Mouse (Mus musculus) ES-Bruce4 (cell line): ENCODE measurements around the gene Ptprd.

Experiments
- CTCF ChIP-seq: IDR thresholded peaks from one replicate; pipeline ENCODE4 v1.8.1; 2011; ENCODE audit warnings: low read depth, low read length
- EP300 ChIP-seq: IDR thresholded peaks from 2 replicates; pipeline ENCODE4 v1.6.1; 2011; ENCODE audit warnings: low read depth, low read length; ENCODE audit not compliant: insufficient read depth
- POLR2A ChIP-seq: IDR thresholded peaks from one replicate; pipeline ENCODE4 v1.8.1; 2011; ENCODE audit warnings: low read length; ENCODE audit not compliant: insufficient read depth

- TF ChIP-seq POLR2A (no peak), EP300 (no peak), CTCF (no peak)
These were observed 1857.6 kb downstream of the Ptprd start for GRCm38 (mm10) chr4:76354167-76354566.
